Mouse (Mus musculus): ENCODE measurements at regions not wholly inside any gene's neighbourhood (a gene's known extent, or its start where the extent isn't known, plus 50 kb on each side); places are given as distances from the start of the nearest gene placed in this dataset.

DNA sequence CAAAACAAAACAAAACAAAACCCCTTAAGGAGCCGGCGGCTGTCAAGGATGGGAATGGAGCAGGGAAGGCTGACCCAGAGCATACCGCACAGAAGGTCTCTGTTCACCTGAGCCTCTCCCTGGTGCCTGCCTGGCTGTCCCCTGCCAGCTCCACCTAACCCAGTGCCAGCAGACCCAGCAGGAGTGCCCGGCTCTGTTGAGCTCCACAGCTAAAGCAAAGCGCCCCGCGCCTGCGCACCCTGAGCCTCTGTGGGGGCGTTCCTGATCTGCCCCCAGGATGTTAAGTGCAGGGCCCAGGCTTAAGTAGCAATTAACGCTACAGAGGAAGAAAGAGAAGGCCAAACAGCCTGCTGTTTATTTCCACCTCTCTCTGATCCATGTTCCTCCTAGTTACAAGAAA, 111.5 kb downstream of the Mrm1 start:
- H3K4me2 ChIP-seq (replicated peaks; ENCODE audit: low read depth): no peak overlapping the region
- ATAC-seq: no peak
- 42% methylated on average over 10 of the region's 10 CpGs for WGBS
- H3K9me3 ChIP-seq (ENCODE audit: control insufficient read depth): no peaks in the 10 kb centered on the region
- H3K36me3 ChIP-seq (ENCODE audit: control insufficient read depth, insufficient read depth): no peaks in the 10 kb centered on the region
- no peak overlapping the region for H3K27ac ChIP-seq (ENCODE audit: low read depth, low read length)
- no peak overlapping the region for H3K9ac ChIP-seq (ENCODE audit: low read depth, low read length)
- H3K4me1 ChIP-seq (replicated peaks; ENCODE audit: control insufficient read depth, insufficient read depth, low read length): no peaks in the 10 kb centered on the region
- H3K27me3 ChIP-seq (replicated peaks; ENCODE audit: control insufficient read depth, insufficient read depth, low read length): no peaks in the 10 kb centered on the region
- no peak for TF ChIP-seq CTCF (IDR thresholded peaks at IDR 0.05; ENCODE audit: low read depth)
- H3K4me3 ChIP-seq (ENCODE audit: low read depth, low read length): no peak overlapping the region

DNA sequence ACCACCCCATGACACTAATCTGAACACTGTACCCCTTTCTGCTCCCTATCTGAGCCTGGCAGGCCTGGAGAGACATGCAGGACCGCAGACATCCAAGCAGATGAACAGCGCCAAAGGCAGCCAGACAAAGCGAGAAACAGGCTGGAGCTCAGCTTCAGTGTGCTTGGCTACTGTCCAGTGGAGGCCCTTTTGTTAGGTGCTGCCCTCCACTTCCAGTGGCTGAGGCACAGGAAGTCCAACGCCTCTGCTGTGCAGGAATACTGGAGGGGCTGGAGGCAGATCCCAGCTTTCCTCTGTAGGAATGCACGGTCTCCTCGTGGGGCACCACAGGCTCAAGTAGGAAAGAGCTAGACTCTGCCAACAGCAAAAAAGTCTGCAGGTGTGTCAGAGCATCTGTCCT, 112.6 kb downstream of the Mrm1 start:
- no peaks in the 10 kb centered on the region for H3K4me1 ChIP-seq (replicated peaks; ENCODE audit: control insufficient read depth, insufficient read depth, low read length)
- H3K9ac ChIP-seq (ENCODE audit: low read depth, low read length): no peak overlapping the region
- no peaks in the 10 kb centered on the region for H3K9me3 ChIP-seq (ENCODE audit: control insufficient read depth)
- H3K27ac ChIP-seq (ENCODE audit: low read depth, low read length): no peak overlapping the region
- H3K4me2 ChIP-seq (replicated peaks; ENCODE audit: low read depth): no peak overlapping the region
- TF ChIP-seq CTCF (IDR thresholded peaks at IDR 0.05; ENCODE audit: low read depth): no peak
- H3K36me3 ChIP-seq (ENCODE audit: control insufficient read depth, insufficient read depth): no peaks in the 10 kb centered on the region
- 49% methylated on average over 6 of the region's 6 CpGs for WGBS
- no peak overlapping the region for H3K4me3 ChIP-seq (ENCODE audit: low read depth, low read length)
- no peak for ATAC-seq
- H3K27me3 ChIP-seq (replicated peaks; ENCODE audit: control insufficient read depth, insufficient read depth, low read length): no peaks in the 10 kb centered on the region; the same call in 1 of the 2 replicates

DNA sequence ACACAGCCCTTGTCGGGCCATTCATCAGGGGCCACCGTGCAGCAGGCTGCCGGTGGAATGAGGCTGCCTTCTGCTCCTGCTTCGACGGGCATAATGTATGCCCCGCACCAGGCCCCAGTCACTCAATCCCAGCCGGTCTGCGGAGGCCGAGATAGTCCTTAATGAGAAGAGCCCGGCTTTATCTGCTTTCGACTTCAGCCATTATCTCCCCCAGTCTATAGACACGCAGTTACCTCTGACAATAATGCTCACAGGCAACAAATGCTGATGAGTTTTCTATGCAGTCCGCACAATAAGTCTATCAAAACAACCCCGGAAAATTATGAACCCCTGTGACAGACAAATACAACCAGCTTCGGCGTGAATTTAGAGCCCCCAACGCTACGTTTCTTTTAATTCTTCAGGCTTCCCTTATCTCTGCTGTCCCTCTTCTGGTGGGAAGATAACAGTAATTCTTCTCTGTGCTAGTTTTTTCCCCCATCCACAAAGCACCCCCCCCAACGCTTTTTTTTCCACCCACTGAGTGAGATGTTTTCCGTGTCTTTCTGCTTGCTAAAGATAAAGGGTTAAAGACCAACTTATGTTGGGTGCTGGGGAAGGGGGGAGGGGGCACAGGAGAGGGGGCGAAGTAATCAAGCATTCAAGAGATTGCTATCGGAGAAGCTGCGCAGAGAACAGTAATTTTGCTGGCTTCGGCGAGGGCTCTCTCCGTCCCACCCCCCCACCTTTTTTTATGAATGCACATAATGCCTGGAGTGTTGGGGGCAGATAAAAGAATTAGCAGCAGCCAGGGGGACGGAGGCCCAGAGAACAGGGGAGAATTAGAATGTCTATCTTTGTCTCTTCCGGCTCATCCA, 117.8 kb downstream of the Mrm1 start:
- 9% methylated on average over 28 of the region's 28 CpGs for WGBS
- Histone ChIP-seq H3K9ac (ENCODE audit: low read depth, low read length) (no peak overlapping the region), H3K4me3 (ENCODE audit: low read depth, low read length) (no peak overlapping the region), H3K4me2 (replicated peaks; ENCODE audit: low read depth) (no peak overlapping the region), H3K4me1 (replicated peaks; ENCODE audit: control insufficient read depth, insufficient read depth, low read length) (no peaks in the 10 kb centered on the region), H3K36me3 (ENCODE audit: control insufficient read depth, insufficient read depth) (no peaks in the 10 kb centered on the region), H3K27ac (ENCODE audit: low read depth, low read length) (no peak overlapping the region), H3K9me3 (ENCODE audit: control insufficient read depth) (no peaks in the 10 kb centered on the region), H3K27me3 (replicated peaks; ENCODE audit: control insufficient read depth, insufficient read depth, low read length) (no peaks in the 10 kb centered on the region; the same call in 1 of the 2 replicates)
- TF ChIP-seq CTCF (IDR thresholded peaks at IDR 0.05; ENCODE audit: low read depth): no peak
- no peak for ATAC-seq

DNA sequence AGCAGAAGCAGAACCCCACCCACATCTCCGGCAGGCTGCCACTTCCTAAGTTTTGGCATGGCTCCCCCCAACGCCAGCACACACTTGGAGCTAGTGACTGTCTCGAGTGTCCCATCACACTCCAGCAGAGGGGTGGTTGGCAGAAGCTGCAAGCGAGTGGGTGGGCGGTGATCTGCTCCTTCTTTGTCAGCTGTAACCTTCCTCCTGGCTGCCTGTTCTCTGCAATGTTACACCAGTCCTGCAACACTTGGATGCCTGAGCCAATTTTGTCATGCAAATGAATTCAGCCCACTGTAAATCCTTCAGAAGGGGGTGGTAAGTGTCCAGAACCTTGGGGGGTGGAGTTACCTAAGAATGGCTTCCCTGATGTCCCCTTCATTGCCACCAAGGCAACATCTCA, 121.8 kb downstream of the Mrm1 start:
- TF ChIP-seq CTCF (IDR thresholded peaks at IDR 0.05; ENCODE audit: low read depth): no peak
- 47% methylated on average over 5 of the region's 5 CpGs for WGBS
- no peaks in the 10 kb centered on the region for H3K36me3 ChIP-seq (ENCODE audit: control insufficient read depth, insufficient read depth)
- ATAC-seq: no peak
- no peak overlapping the region for H3K27ac ChIP-seq (ENCODE audit: low read depth, low read length)
- no peaks in the 10 kb centered on the region for H3K9me3 ChIP-seq (ENCODE audit: control insufficient read depth)
- no peak overlapping the region for H3K4me2 ChIP-seq (replicated peaks; ENCODE audit: low read depth)
- H3K27me3 ChIP-seq (replicated peaks; ENCODE audit: control insufficient read depth, insufficient read depth, low read length): no peaks in the 10 kb centered on the region; the same call in 1 of the 2 replicates
- no peak overlapping the region for H3K9ac ChIP-seq (ENCODE audit: low read depth, low read length)
- H3K4me1 ChIP-seq (replicated peaks; ENCODE audit: control insufficient read depth, insufficient read depth, low read length): no peaks in the 10 kb centered on the region
- H3K4me3 ChIP-seq (ENCODE audit: low read depth, low read length): no peak overlapping the region

DNA sequence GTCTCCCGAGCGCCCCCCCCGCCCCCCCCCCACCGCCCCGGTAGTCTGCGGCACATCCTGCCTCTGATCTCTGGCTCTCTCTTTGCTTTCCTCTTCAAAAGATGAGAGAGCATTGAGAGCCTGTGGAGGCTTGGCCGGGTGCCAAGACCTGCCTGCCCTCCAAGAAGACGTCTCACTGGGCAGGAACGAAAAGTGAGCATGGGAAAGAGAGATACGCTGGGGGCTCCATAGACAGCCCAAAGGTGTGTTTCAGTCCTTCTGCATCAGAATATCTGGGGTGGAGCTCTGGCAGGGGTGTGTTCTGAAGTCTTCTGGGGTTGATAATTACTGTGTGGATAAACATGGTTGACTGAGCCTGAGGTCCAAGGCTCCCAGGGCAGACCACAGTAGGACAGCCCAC, 126.7 kb downstream of the Mrm1 start:
- H3K36me3 ChIP-seq (ENCODE audit: control insufficient read depth, insufficient read depth): no peaks in the 10 kb centered on the region
- H3K27me3 ChIP-seq (replicated peaks; ENCODE audit: control insufficient read depth, insufficient read depth, low read length): no peaks in the 10 kb centered on the region
- H3K4me1 ChIP-seq (replicated peaks; ENCODE audit: control insufficient read depth, insufficient read depth, low read length): no peaks in the 10 kb centered on the region
- no peak overlapping the region for H3K27ac ChIP-seq (ENCODE audit: low read depth, low read length)
- no peak for TF ChIP-seq CTCF (IDR thresholded peaks at IDR 0.05; ENCODE audit: low read depth)
- no peak overlapping the region for H3K4me2 ChIP-seq (replicated peaks; ENCODE audit: low read depth)
- WGBS: 5% methylated on average over 10 of the region's 10 CpGs
- H3K9me3 ChIP-seq (ENCODE audit: control insufficient read depth): no peaks in the 10 kb centered on the region
- H3K9ac ChIP-seq (ENCODE audit: low read depth, low read length): no peak overlapping the region
- ATAC-seq: no peak
- no peak overlapping the region for H3K4me3 ChIP-seq (ENCODE audit: low read depth, low read length)

DNA sequence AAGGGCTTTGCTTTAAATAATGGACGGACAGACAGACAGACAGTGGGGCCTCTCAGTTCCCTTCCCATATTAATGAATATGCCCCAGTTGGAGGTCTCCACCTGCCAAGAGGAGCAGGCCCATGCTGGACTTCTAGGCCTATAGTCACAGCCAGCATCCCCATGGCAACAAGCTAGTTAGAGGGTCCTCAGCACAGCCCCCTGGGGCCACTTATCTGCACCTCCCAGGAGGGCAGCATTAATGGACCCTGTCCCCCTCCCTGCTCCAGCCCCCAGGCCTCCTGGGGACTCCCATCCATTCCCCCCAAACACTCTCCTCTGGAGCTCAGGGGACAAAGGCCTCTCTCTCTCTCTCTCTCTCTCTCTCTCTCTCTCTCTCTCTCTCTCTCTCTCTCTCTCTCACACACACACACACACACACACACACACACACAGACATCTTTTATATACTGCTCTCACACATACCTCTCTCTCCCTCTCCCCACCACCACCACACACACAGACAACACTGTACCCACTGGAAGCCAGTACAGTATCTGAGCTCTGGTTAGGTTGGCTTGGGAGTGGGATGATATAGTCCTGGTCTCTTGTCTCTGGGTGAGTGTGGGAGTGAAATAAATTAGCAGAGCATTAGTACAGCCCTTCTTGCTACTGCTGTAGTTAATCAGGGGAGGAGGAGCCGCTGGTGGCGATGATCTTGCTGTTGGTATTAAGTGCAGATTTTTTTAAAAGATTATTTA, 127.7 kb downstream of the Mrm1 start:
- Histone ChIP-seq H3K4me3 (ENCODE audit: low read depth, low read length) (no peak overlapping the region), H3K9me3 (ENCODE audit: control insufficient read depth) (no peaks in the 10 kb centered on the region), H3K27me3 (replicated peaks; ENCODE audit: control insufficient read depth, insufficient read depth, low read length) (no peaks in the 10 kb centered on the region), H3K4me2 (replicated peaks; ENCODE audit: low read depth) (no peak overlapping the region), H3K9ac (ENCODE audit: low read depth, low read length) (no peak overlapping the region), H3K36me3 (ENCODE audit: control insufficient read depth, insufficient read depth) (no peaks in the 10 kb centered on the region), H3K4me1 (replicated peaks; ENCODE audit: control insufficient read depth, insufficient read depth, low read length) (no peaks in the 10 kb centered on the region), H3K27ac (ENCODE audit: low read depth, low read length) (no peak overlapping the region)
- TF ChIP-seq CTCF (IDR thresholded peaks at IDR 0.05; ENCODE audit: low read depth): no peak
- ATAC-seq: no peak
- 72% methylated on average over 3 of the region's 3 CpGs for WGBS

Measured in intestine, postnatal 0 days (tissue).